7 mouse cellular contexts compared by ENCODE assay signal in genomic region chr7:28808221-28808941, GRCm38 (mm10). TPM values are rescaled to one million over a fixed set of nuclear protein-coding genes. Genes with fewer than 3 reads are reported as not detected.
DNase-seq lines count a peak whose midpoint lies in the region; ATAC-seq and TF ChIP-seq lines count a peak whose summit lies in the region.

Gene Hnrnpl, plus strand, starts transcription at chr7:28808541.

- H3K36me3 ChIP-seq in C2C12 (ENCODE audit: control insufficient read depth, insufficient read depth): peaks cover 19% of the 10 kb centered on the region
- peaks cover 17% of the 10 kb centered on the region for H3K36me3 ChIP-seq in G1E (replicated peaks)
- H3K36me3 ChIP-seq in embryonic facial prominence, embryonic 11.5 days (replicated peaks; ENCODE audit: control insufficient read depth, insufficient read depth, low read depth, low read length): peaks cover 2% of the 10 kb centered on the region
- peaks cover 7% of the 10 kb centered on the region for H3K36me3 ChIP-seq in heart, embryonic 11.5 days (ENCODE audit: control insufficient read depth, insufficient read depth, low read length)
- H3K36me3 ChIP-seq in liver, embryonic 16.5 days (ENCODE audit: control insufficient read depth, insufficient read depth): peaks cover 4% of the 10 kb centered on the region
- H3K36me3 ChIP-seq in neural tube, embryonic 14.5 days (ENCODE audit: control insufficient read depth, insufficient read depth, low read length): peaks cover 8% of the 10 kb centered on the region; the same call in 1 of the 2 replicates

- H3K4me1 ChIP-seq in G1E (ENCODE audit: insufficient read depth, low read depth, low read length): peaks cover 43% of the 10 kb centered on the region
- H3K4me1 ChIP-seq in embryonic facial prominence, embryonic 11.5 days (ENCODE audit: control insufficient read depth, insufficient read depth, low read length): peaks cover 7% of the 10 kb centered on the region
- H3K4me1 ChIP-seq in heart, embryonic 11.5 days (ENCODE audit: control insufficient read depth, insufficient read depth, low read length): peaks cover 30% of the 10 kb centered on the region
- peaks cover 41% of the 10 kb centered on the region for H3K4me1 ChIP-seq in liver, embryonic 16.5 days (ENCODE audit: control insufficient read depth, low read depth, low read length)
- peaks cover 22% of the 10 kb centered on the region for H3K4me1 ChIP-seq in neural tube, embryonic 14.5 days (ENCODE audit: control insufficient read depth, insufficient read depth, low read length)

- H3K27me3 ChIP-seq in C2C12 (ENCODE audit: control insufficient read depth, insufficient read depth, insufficient read length) (no peaks in the 10 kb centered on the region), G1E (ENCODE audit: insufficient read depth, low read length) (no peaks in the 10 kb centered on the region)
- no peaks in the 10 kb centered on the region for H3K27me3 ChIP-seq in embryonic facial prominence, embryonic 11.5 days (ENCODE audit: control insufficient read depth, insufficient read depth, low read length)
- no peaks in the 10 kb centered on the region for H3K27me3 ChIP-seq in heart, embryonic 11.5 days (ENCODE audit: control insufficient read depth, insufficient read depth, low read length)
- no peaks in the 10 kb centered on the region for H3K27me3 ChIP-seq in liver, embryonic 16.5 days (ENCODE audit: control insufficient read depth, insufficient read depth, low read depth, low read length)
- H3K27me3 ChIP-seq in neural tube, embryonic 14.5 days (ENCODE audit: control insufficient read depth, insufficient read depth, low read length): no peaks in the 10 kb centered on the region

- 4% methylated on average over 26 of the region's 35 CpGs for WGBS in embryonic facial prominence, embryonic 11.5 days
- 3% methylated on average over 28 of the region's 35 CpGs for WGBS in heart, embryonic 11.5 days (ENCODE audit: insufficient replicate concordance)
- 2% methylated on average over 35 of the region's 35 CpGs for WGBS in liver, embryonic 16.5 days (ENCODE audit: insufficient replicate concordance)
- WGBS in neural tube, embryonic 14.5 days: 5% methylated on average over 34 of the region's 35 CpGs

- peak within 1 kb of the TSS; percentile 89 for H3K4me2 ChIP-seq in embryonic facial prominence, embryonic 11.5 days (ENCODE audit: low read depth, low read length)
- H3K4me2 ChIP-seq in heart, embryonic 11.5 days: peak within 1 kb of the TSS; percentile 97
- H3K4me2 ChIP-seq in liver, embryonic 16.5 days (ENCODE audit: low read depth, low read length): peak within 1 kb of the TSS; percentile 100
- peak within 1 kb of the TSS; percentile 91 for H3K4me2 ChIP-seq in neural tube, embryonic 14.5 days (ENCODE audit: low read depth, low read length)

- no peak for ATAC-seq in G1E (ENCODE audit: extremely low read depth, insufficient number of reproducible peaks, low FRiP score, poor library complexity, severe bottlenecking)
- ATAC-seq in embryonic facial prominence, embryonic 11.5 days (replicated peaks; ENCODE audit: insufficient number of reproducible peaks, low FRiP score, low TSS enrichment, low read depth): peak; percentile 19
- peak; percentile 7; the same call in 1 of the 2 replicates for ATAC-seq in heart, embryonic 11.5 days (replicated peaks; ENCODE audit: insufficient number of reproducible peaks, low FRiP score, low TSS enrichment)
- ATAC-seq in liver, embryonic 16.5 days (ENCODE audit: low read depth): no peak
- no peak; the same call in 1 of the 2 replicates for ATAC-seq in neural tube, embryonic 14.5 days (ENCODE audit: low read depth)

- H3ac ChIP-seq in C2C12 (ENCODE audit: control insufficient read depth, insufficient read length, low read depth): peak within 1 kb of the TSS; percentile 94

- peak within 1 kb of the TSS; percentile 92 for H3K9ac ChIP-seq in embryonic facial prominence, embryonic 11.5 days (replicated peaks; ENCODE audit: low read length)
- H3K9ac ChIP-seq in heart, embryonic 11.5 days (ENCODE audit: low read depth, low read length): peak within 1 kb of the TSS; percentile 98
- peak within 1 kb of the TSS; percentile 95 for H3K9ac ChIP-seq in liver, embryonic 16.5 days (ENCODE audit: low read depth, low read length)
- peak within 1 kb of the TSS; percentile 89 for H3K9ac ChIP-seq in neural tube, embryonic 14.5 days (replicated peaks; ENCODE audit: low read depth, low read length)

- no peaks in the 10 kb centered on the region for H3K9me3 ChIP-seq in G1E (replicated peaks)
- no peaks in the 10 kb centered on the region for H3K9me3 ChIP-seq in embryonic facial prominence, embryonic 11.5 days (replicated peaks; ENCODE audit: control insufficient read depth, low read length)
- H3K9me3 ChIP-seq in heart, embryonic 11.5 days (replicated peaks; ENCODE audit: control insufficient read depth, low read length): no peaks in the 10 kb centered on the region
- no peaks in the 10 kb centered on the region for H3K9me3 ChIP-seq in liver, embryonic 16.5 days (replicated peaks; ENCODE audit: control insufficient read depth, low read length)
- no peaks in the 10 kb centered on the region for H3K9me3 ChIP-seq in neural tube, embryonic 14.5 days (ENCODE audit: control insufficient read depth, low read length)

- H3K4me3 ChIP-seq in C2C12 (ENCODE audit: insufficient read depth, poor library complexity, severe bottlenecking): peak within 1 kb of the TSS; percentile 52
- H3K4me3 ChIP-seq in G1E (ENCODE audit: low read depth, low read length): peak within 1 kb of the TSS; percentile 91
- peak within 1 kb of the TSS; percentile 72 for H3K4me3 ChIP-seq in embryonic facial prominence, embryonic 11.5 days (ENCODE audit: low read depth, low read length)
- H3K4me3 ChIP-seq in heart, embryonic 11.5 days (ENCODE audit: low read depth, low read length): peak within 1 kb of the TSS; percentile 82
- peak within 1 kb of the TSS; percentile 93 for H3K4me3 ChIP-seq in liver, embryonic 16.5 days (ENCODE audit: low read depth, low read length)
- H3K4me3 ChIP-seq in neural tube, embryonic 14.5 days (ENCODE audit: low read depth, low read length): peak within 1 kb of the TSS; percentile 78

- DNase-seq in G1E (ENCODE audit: low spot score): peak; percentile 53
- peak; percentile 76 for DNase-seq in embryonic facial prominence, embryonic 11.5 days (ENCODE audit: low spot score)
- DNase-seq in kidney, postnatal 10 days: peak; percentile 85

- peaks cover 22% of the 10 kb centered on the region for H3K79me2 ChIP-seq in C2C12 (ENCODE audit: control insufficient read depth, insufficient read depth)

- peak within 1 kb of the TSS; percentile 98 for H3K27ac ChIP-seq in embryonic facial prominence, embryonic 11.5 days (replicated peaks; ENCODE audit: low read depth, low read length)
- peak within 1 kb of the TSS; percentile 100 for H3K27ac ChIP-seq in heart, embryonic 11.5 days (ENCODE audit: low read depth, low read length)
- H3K27ac ChIP-seq in liver, embryonic 16.5 days (ENCODE audit: low read length): peak within 1 kb of the TSS; percentile 99
- peak within 1 kb of the TSS; percentile 100 for H3K27ac ChIP-seq in neural tube, embryonic 14.5 days (ENCODE audit: low read depth, low read length)

- peaks cover 20% of the 10 kb centered on the region for H3K79me3 ChIP-seq in C2C12 (ENCODE audit: low read depth)

- TF ChIP-seq CTCF in C2C12 (IDR thresholded peaks at IDR 0.05; ENCODE audit: control insufficient read depth, insufficient read depth, insufficient read length): no peak
- no peak for TF ChIP-seq CTCF in G1E (IDR thresholded peaks at IDR 0.05; ENCODE audit: low read depth, low read length)

TF ChIP-seq in C2C12, 6 proteins besides CTCF, POLR2A, EP300 and RAD21:
- no peak for TF ChIP-seq CEBPB (IDR thresholded peaks at IDR 0.05; ENCODE audit: low read depth)
- TF ChIP-seq MYOD1 (IDR thresholded peaks at IDR 0.05; ENCODE audit: control insufficient read depth, insufficient read length, low read depth): peak; percentile 32
- TF ChIP-seq USF1 (IDR thresholded peaks at IDR 0.05; ENCODE audit: low read depth): no peak
- TF ChIP-seq FOSL1 (IDR thresholded peaks at IDR 0.05; ENCODE audit: insufficient read depth, low read length, poor library complexity, severe bottlenecking): no peak
- TF ChIP-seq MAX (IDR thresholded peaks at IDR 0.05): no peak
- no peak for TF ChIP-seq MYOG (IDR thresholded peaks at IDR 0.05; ENCODE audit: control insufficient read depth, extremely low read depth, insufficient read length)

RNA-seq across cellular contexts. Expression of gene Hnrnpl, which starts in this region (rescaled TPM):
- polyA plus RNA-seq in C2C12 (2012; fragmentation: generic; extraction: Trizol): 303 TPM
- 442 and 470 TPM in 2 replicates for total RNA-seq in G1E (2014; fragmentation: Nextera tagmentation)
- total RNA-seq in G1E (2017): 251 and 279 TPM in 2 replicates
- 430 and 529 TPM in 2 replicates for polyA plus RNA-seq in G1E (2012)
- polyA plus RNA-seq in embryonic facial prominence, embryonic 11.5 days (2014; fragmentation: Nextera tagmentation; extraction: Ambion mirVana): 328 and 350 TPM in 2 replicates
- 210 and 212 TPM in 2 replicates for polyA plus RNA-seq in heart, embryonic 11.5 days (2014; fragmentation: Nextera tagmentation; extraction: Ambion mirVana)
- polyA plus RNA-seq in liver, embryonic 16.5 days (2015; fragmentation: Nextera tagmentation; extraction: Ambion mirVana): 69.0 and 80.7 TPM in 2 replicates
- polyA plus RNA-seq in neural tube, embryonic 14.5 days (2014; fragmentation: Nextera tagmentation; extraction: Ambion mirVana): 158 and 160 TPM in 2 replicates

Comparison
In these comparisons a context has a peak if more than half of its experiments do, and no peak if none do; other contexts are left out.
1. ATAC-seq: peak in embryonic facial prominence, embryonic 11.5 days (single experiment) and heart, embryonic 11.5 days (single experiment); none in G1E (single experiment), liver, embryonic 16.5 days (single experiment) and neural tube, embryonic 14.5 days (single experiment).
2. Peak in every context shown above with its lines, with median percentiles within 50 percentile points of each other: H3K4me3 ChIP-seq, DNase-seq, H3K27ac ChIP-seq, H3K4me2 ChIP-seq and H3K9ac ChIP-seq.